Mouse (Mus musculus): ENCODE results near the gene Shank2. TPM values are rescaled to one million over a fixed set of nuclear protein-coding genes. Genes with fewer than 3 reads are reported as not detected.

Gene Shank2
- polyA plus RNA-seq, 1 experiment from 2014 or later = 3.3 TPM

DNA sequence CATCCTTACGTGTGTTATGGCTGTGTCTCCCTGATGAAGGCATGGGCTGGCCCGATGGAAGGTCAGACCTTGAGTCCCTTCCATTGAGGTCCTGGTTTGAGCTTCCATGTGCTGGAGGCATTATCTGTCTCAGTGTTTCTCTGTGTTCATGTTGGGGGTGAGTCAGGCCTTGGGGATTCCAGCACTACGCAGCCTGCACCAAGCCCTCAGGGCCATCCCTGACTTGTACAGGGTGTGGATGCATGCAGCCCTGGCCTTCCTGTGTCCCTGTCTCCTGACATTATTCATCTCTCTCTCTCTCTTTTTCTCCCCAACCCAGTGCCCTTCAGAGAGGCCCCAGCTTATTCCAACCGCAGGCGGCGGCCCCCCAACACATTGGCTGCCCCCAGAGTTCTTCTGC, 177.7 kb downstream of the Shank2 start:
- no peak overlapping the region for H3K4me3 ChIP-seq
- H3K27me3 ChIP-seq (replicated peaks) = peaks cover 9% of the 10 kb centered on the region
- H3K4me1 ChIP-seq = peaks cover 16% of the 10 kb centered on the region
- no peak overlapping the region for H3K4me2 ChIP-seq (replicated peaks)
- no peak overlapping the region for H3K27ac ChIP-seq
- H3K9ac ChIP-seq = no peak overlapping the region
- ATAC-seq (ENCODE audit: low FRiP score, low read depth) = no peak
- 93% methylated on average over 6 of the region's 6 CpGs for WGBS
- no peaks in the 10 kb centered on the region for H3K9me3 ChIP-seq
- no peaks in the 10 kb centered on the region for H3K36me3 ChIP-seq

DNA sequence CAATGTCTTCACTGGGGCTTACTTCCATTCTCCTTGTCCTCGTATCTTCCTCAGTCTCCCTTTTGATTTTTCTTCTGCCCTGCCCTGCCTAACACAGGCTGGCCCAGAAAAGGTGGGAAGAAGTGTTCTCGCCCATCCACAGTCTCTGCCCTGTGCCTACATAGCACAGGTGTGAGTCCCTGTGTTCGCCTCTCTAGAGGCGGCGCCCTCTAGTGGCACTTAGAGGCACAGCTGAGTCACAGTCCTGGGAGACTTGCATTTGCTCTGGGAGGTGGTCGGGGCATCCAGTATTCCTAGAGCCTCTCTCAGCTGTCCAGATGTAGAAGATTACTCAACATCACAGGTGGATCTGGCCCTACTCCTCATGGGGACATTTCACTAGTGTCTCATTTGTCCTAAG, 179.2 kb downstream of the Shank2 start:
- 25% methylated on average over 6 of the region's 6 CpGs for WGBS
- no peak overlapping the region for H3K4me3 ChIP-seq
- no peak for ATAC-seq (ENCODE audit: low FRiP score, low read depth)

DNA sequence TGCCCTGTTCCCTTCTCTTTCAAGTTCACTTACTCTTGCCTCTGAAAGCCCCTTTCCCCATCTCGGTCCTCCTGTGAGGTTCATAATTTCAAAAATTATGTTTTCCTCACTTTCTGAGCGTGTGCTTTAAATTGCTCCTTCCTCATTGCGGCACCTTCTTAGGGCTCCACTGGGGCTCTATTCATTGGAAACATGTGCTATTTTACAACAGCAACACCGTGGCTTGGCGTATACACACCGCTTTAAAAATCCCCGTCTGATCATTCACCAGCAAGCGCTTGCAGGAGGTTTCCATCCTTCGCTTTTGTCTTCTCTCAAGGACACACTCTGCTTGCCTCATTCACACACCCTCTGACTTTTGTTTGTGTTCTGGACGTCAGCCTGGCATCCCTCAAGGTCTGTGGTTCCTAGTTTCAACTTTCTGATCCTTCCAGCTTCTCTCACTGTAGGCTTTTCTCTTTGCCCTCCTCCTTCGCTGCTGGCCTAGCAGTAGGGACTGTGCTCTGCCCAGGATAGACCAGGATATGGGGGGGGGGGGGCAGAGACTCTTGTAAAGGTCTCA, 186.2 kb downstream of the Shank2 start:
- ATAC-seq (ENCODE audit: low FRiP score, low read depth) = no peak
- no peak overlapping the region for H3K4me2 ChIP-seq (replicated peaks)

More for the DNA sequence above, 179.2 kb downstream of the Shank2 start:
- Histone ChIP-seq H3K9ac (no peak overlapping the region), H3K4me2 (replicated peaks) (no peak overlapping the region), H3K27me3 (replicated peaks) (peaks cover 9% of the 10 kb centered on the region), H3K9me3 (no peaks in the 10 kb centered on the region), H3K4me1 (peaks cover 5% of the 10 kb centered on the region; the same call in 1 of the 2 replicates), H3K27ac (no peak overlapping the region), H3K36me3 (no peaks in the 10 kb centered on the region)

DNA sequence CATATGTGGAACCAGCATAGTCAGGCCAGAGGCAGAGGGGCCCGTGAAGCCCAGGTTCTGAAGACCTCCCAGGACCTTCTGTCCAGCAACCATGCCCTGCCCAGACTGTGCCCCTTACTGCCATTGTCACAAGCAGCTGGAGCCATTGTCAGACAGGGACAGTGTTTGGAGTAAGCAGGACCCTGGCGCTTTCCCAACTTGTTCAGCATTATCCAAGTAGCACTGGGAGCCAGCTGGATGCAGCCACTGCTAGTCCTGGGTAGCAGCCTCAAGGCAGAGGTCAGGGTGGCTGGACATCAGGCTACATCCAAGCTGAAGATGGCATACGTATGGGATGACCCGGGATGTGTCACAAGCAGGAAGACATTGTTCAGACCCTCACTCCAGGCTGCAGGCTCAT, 187.7 kb downstream of the Shank2 start:
- Histone ChIP-seq H3K4me1 (no peaks in the 10 kb centered on the region), H3K9me3 (no peaks in the 10 kb centered on the region), H3K27me3 (replicated peaks) (no peaks in the 10 kb centered on the region), H3K9ac (no peak overlapping the region), H3K4me2 (replicated peaks) (no peak overlapping the region), H3K27ac (no peak overlapping the region), H3K4me3 (no peak overlapping the region), H3K36me3 (no peaks in the 10 kb centered on the region)
- WGBS = 93% methylated on average over 4 of the region's 4 CpGs
- no peak for ATAC-seq (ENCODE audit: low FRiP score, low read depth)

More for the DNA sequence above, 186.2 kb downstream of the Shank2 start:
- no peak overlapping the region for H3K9ac ChIP-seq
- WGBS = 74% methylated on average over 11 of the region's 11 CpGs
- H3K4me1 ChIP-seq = no peaks in the 10 kb centered on the region
- H3K4me3 ChIP-seq = no peak overlapping the region
- H3K36me3 ChIP-seq = no peaks in the 10 kb centered on the region
- no peak overlapping the region for H3K27ac ChIP-seq
- no peaks in the 10 kb centered on the region for H3K27me3 ChIP-seq (replicated peaks)
- H3K9me3 ChIP-seq = no peaks in the 10 kb centered on the region

- 93% methylated on average over 2 of the region's 2 CpGs for WGBS
Observed at GRCm38 (mm10) chr7:144198491-144198890, 196.8 kb downstream of the Shank2 start.

DNA sequence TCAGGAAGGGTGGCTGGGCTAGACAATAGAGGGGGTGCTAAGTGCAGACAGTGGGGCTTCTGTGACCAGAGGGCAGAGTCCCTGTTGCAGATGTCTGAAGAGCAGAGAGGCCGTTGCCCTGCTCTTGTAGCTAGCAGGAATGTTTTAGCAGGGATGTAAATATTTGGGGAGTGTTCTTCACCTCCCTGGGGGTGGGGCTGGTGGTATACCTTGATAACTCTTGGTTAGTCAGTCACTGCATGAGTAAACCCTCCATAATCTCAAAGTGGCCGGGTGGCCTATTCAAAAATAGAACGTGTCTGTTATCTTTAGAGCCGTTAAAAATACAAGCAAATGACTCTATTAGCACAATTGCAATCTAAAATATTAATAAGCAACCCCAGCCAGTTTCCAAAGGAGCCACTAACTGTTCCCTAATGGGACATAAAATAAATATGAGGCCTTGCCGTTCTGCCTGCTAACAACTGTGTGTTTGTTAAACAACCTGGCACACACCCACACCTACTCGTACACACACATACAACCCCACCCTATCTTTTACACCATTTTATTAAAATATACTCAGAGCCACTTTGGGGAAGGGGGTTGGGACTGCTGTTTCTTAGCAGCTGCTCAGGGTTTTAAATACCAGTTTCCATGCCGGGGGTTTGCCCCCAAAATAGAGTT, 200.4 kb downstream of the Shank2 start:
- Histone ChIP-seq H3K4me1 (peaks cover 7% of the 10 kb centered on the region; the same call in 1 of the 2 replicates), H3K9ac (no peak overlapping the region), H3K27ac (no peak overlapping the region), H3K27me3 (replicated peaks) (no peaks in the 10 kb centered on the region), H3K36me3 (no peaks in the 10 kb centered on the region), H3K4me3 (no peak overlapping the region), H3K9me3 (no peaks in the 10 kb centered on the region), H3K4me2 (replicated peaks) (no peak overlapping the region)
- ATAC-seq (ENCODE audit: low FRiP score, low read depth) = no peak
- WGBS = 72% methylated on average over 7 of the region's 7 CpGs

More at GRCm38 (mm10) chr7:144198491-144198890, 196.8 kb downstream of the Shank2 start:
- peaks cover 4% of the 10 kb centered on the region; the same call in 1 of the 2 replicates for H3K4me1 ChIP-seq
- H3K36me3 ChIP-seq = no peaks in the 10 kb centered on the region
- ATAC-seq (ENCODE audit: low FRiP score, low read depth) = no peak
- H3K4me3 ChIP-seq = no peak overlapping the region
- H3K4me2 ChIP-seq (replicated peaks) = no peak overlapping the region
- no peak overlapping the region for H3K9ac ChIP-seq
- no peak overlapping the region for H3K27ac ChIP-seq
- no peaks in the 10 kb centered on the region for H3K27me3 ChIP-seq (replicated peaks)
- no peaks in the 10 kb centered on the region for H3K9me3 ChIP-seq

GRCm38 (mm10) chr7:144204290-144204689, 202.6 kb downstream of the Shank2 start:
- Histone ChIP-seq H3K36me3 (no peaks in the 10 kb centered on the region), H3K27ac (no peak overlapping the region)
- ATAC-seq (ENCODE audit: low FRiP score, low read depth) = no peak

GRCm38 (mm10) chr7:144205161-144205560, 203.4 kb downstream of the Shank2 start:
- Histone ChIP-seq H3K4me3 (no peak overlapping the region), H3K4me2 (replicated peaks) (no peak overlapping the region), H3K27me3 (replicated peaks) (no peaks in the 10 kb centered on the region), H3K9me3 (no peaks in the 10 kb centered on the region), H3K9ac (no peak overlapping the region), H3K27ac (no peak overlapping the region), H3K36me3 (no peaks in the 10 kb centered on the region), H3K4me1 (peaks cover 7% of the 10 kb centered on the region; the same call in 1 of the 2 replicates)
- ATAC-seq (ENCODE audit: low FRiP score, low read depth) = no peak
- WGBS = 94% methylated on average over 1 of the region's 1 CpGs

More at GRCm38 (mm10) chr7:144204290-144204689, 202.6 kb downstream of the Shank2 start:
- no peak overlapping the region for H3K4me2 ChIP-seq (replicated peaks)
- no peaks in the 10 kb centered on the region for H3K27me3 ChIP-seq (replicated peaks)
- H3K4me3 ChIP-seq = no peak overlapping the region
- H3K4me1 ChIP-seq = peaks cover 7% of the 10 kb centered on the region; the same call in 1 of the 2 replicates
- no peak overlapping the region for H3K9ac ChIP-seq
- no peaks in the 10 kb centered on the region for H3K9me3 ChIP-seq
- 55% methylated on average over 3 of the region's 3 CpGs for WGBS

DNA sequence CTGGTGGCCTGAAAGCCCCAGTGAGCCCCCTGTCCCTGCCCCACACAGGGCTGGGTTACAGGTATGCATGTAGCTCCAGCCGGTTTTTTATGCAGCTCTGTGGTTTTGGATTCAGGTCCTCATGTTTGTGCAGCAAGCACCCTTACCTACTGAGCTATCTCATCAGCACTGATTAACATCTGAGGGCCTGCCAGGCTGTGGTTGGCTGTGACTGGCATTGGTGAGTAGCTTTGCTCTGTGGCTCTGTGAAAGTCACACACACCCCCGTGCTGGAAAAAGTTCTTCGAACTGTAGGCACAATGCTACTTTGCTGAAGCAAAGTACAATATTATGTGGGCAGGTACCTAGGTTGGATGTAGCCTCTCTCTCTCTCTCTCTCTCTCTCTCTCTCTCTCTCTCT, 204.1 kb downstream of the Shank2 start:
- Histone ChIP-seq H3K27ac (no peak overlapping the region), H3K36me3 (no peaks in the 10 kb centered on the region), H3K4me3 (no peak overlapping the region), H3K4me1 (peaks cover 7% of the 10 kb centered on the region; the same call in 1 of the 2 replicates), H3K9me3 (no peaks in the 10 kb centered on the region), H3K4me2 (replicated peaks) (no peak overlapping the region), H3K9ac (no peak overlapping the region), H3K27me3 (replicated peaks) (no peaks in the 10 kb centered on the region)
- ATAC-seq (ENCODE audit: low FRiP score, low read depth) = no peak
- 91% methylated on average over 3 of the region's 3 CpGs for WGBS

DNA sequence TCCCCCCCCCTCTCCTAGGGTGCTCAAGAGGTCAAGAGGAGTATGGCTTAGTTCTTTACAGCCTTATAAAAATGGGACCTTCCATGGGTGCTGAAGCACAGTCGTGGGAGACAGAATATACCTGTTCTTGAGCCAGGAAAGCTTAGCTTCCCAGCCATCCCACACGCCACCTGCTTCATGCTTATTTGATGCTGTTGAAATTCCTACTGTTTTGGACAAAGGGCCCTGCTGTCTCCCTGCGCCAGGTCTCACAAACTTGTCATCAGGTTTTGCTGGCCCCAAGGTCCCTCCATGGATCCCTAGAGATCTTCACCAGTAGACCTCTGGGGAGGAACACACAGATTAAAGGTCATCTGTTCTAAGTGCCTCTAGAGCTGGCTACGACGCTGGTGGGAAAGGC, 204.5 kb downstream of the Shank2 start:
- Histone ChIP-seq H3K4me3 (no peak overlapping the region), H3K27me3 (replicated peaks) (no peaks in the 10 kb centered on the region), H3K4me1 (peaks cover 7% of the 10 kb centered on the region; the same call in 1 of the 2 replicates), H3K4me2 (replicated peaks) (no peak overlapping the region), H3K36me3 (no peaks in the 10 kb centered on the region), H3K9me3 (no peaks in the 10 kb centered on the region), H3K27ac (no peak overlapping the region), H3K9ac (no peak overlapping the region)
- ATAC-seq (ENCODE audit: low FRiP score, low read depth) = no peak
- WGBS = 81% methylated on average over 5 of the region's 5 CpGs

DNA sequence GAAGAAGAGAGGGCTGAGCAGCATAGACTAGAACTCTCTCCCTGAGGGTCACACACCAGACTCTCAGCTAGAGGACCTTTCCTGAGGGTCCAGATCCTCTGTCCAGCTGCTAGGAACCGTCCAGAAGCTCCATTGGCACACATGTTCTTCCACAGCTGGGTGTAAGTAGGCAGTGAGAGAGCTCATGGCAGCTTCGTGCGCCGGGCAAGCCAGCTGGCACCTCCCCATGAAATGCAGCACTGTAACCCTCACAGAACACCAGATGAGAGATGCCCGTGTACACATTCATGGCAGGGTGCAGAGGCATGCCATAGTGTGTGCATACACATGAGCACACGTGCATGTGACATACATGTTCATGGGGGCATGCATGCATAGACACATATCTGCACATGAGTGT, 205.4 kb downstream of the Shank2 start:
- Histone ChIP-seq H3K4me2 (replicated peaks) (no peak overlapping the region), H3K36me3 (no peaks in the 10 kb centered on the region), H3K9me3 (no peaks in the 10 kb centered on the region), H3K4me3 (no peak overlapping the region), H3K27me3 (replicated peaks) (no peaks in the 10 kb centered on the region), H3K27ac (no peak overlapping the region), H3K9ac (no peak overlapping the region), H3K4me1 (0 out of 2 replicates have a peak, but pooled peaks cover 3% of the 10 kb centered on the region)
- ATAC-seq (ENCODE audit: low FRiP score, low read depth) = no peak
- WGBS = 90% methylated on average over 6 of the region's 6 CpGs

DNA sequence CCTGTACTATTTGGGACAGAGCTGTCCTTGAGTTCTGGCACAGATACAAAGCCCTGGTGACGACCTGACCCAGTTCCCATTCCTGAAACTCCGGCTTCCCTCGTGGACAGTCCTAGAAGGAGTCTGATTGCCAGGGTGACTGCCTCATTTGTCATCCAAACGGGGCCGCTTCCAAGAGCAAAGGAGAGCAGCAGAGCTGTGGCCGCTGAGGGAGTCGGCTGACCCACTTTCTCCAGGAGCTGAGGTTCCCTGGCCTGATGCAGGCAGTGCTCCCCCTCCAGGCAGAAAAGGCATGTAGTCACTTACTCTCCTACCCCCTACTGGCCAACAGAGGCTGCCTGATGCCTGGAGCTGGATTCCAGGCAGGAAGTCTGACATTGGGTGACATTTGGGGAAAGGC, 206.1 kb downstream of the Shank2 start:
- Histone ChIP-seq H3K27me3 (replicated peaks) (no peaks in the 10 kb centered on the region), H3K36me3 (no peaks in the 10 kb centered on the region), H3K9me3 (no peaks in the 10 kb centered on the region), H3K27ac (no peak overlapping the region), H3K4me3 (no peak overlapping the region), H3K4me2 (replicated peaks) (no peak overlapping the region), H3K4me1 (0 out of 2 replicates have a peak, but pooled peaks cover 3% of the 10 kb centered on the region), H3K9ac (no peak overlapping the region)
- no peak for ATAC-seq (ENCODE audit: low FRiP score, low read depth)
- WGBS = 20% methylated on average over 7 of the region's 7 CpGs
